Mouse (Mus musculus): ENCODE data around the gene Morf4l1. TPM values are rescaled to one million over a fixed set of nuclear protein-coding genes. Genes with fewer than 3 reads are reported as not detected.

Morf4l1 gene
- polyA plus RNA-seq, 1 experiment from 2014 or later, result 108 TPM

- 0 out of 2 replicates have a peak, but pooled peaks have one; percentile 12 for ATAC-seq (ENCODE audit: insufficient read depth)
- no peaks in the 10 kb centered on the region for H3K9me3 ChIP-seq (replicated peaks)
- H3K36me3 ChIP-seq (replicated peaks), result peaks cover 16% of the 10 kb centered on the region
- H3K4me3 ChIP-seq (replicated peaks), result peak overlapping the region; percentile 79
- H3K27me3 ChIP-seq, result no peaks in the 10 kb centered on the region
- H3K9ac ChIP-seq, result peak overlapping the region; percentile 91
- H3K4me2 ChIP-seq, result peak overlapping the region; percentile 75
- peaks cover 48% of the 10 kb centered on the region for H3K4me1 ChIP-seq (replicated peaks)
- peak overlapping the region; percentile 97 for H3K27ac ChIP-seq (replicated peaks)
- whole genome bisulfite sequencing (ENCODE audit: insufficient replicate concordance), result under 1% methylated on average over 13 of the region's 13 CpGs
Observed at GRCm38 (mm10) chr9:90113151-90113550, 1.4 kb downstream of the Morf4l1 start.

DNA sequence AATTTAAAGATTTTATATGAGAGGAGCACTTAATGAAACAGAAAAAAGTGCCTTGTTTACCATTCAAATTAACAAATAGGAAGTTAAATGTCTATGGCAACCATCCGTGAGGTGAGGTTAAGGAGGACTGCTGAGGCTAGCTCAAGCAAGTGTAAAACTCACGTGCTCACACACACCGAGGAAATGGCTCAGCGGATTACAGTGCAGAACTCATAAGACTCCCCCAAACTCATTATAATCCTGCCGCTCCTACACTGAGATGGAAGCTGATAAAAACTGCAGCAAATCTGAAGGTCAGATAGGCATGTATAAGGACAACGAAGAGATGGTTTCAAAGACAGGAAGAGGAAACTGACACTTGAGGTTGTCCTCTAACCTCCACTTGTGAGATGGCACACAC is 5.2 kb downstream of the Morf4l1 start:
- Histone ChIP-seq H3K4me1 (replicated peaks) (peaks cover 34% of the 10 kb centered on the region), H3K9me3 (replicated peaks) (no peaks in the 10 kb centered on the region), H3K9ac (no peak overlapping the region), H3K27me3 (no peaks in the 10 kb centered on the region), H3K27ac (replicated peaks) (no peak overlapping the region), H3K4me2 (no peak overlapping the region), H3K4me3 (replicated peaks) (no peak overlapping the region), H3K36me3 (replicated peaks) (peaks cover 40% of the 10 kb centered on the region)
- ATAC-seq (ENCODE audit: insufficient read depth), result no peak
- 53% methylated on average over 6 of the region's 6 CpGs for WGBS (ENCODE audit: insufficient replicate concordance)

DNA sequence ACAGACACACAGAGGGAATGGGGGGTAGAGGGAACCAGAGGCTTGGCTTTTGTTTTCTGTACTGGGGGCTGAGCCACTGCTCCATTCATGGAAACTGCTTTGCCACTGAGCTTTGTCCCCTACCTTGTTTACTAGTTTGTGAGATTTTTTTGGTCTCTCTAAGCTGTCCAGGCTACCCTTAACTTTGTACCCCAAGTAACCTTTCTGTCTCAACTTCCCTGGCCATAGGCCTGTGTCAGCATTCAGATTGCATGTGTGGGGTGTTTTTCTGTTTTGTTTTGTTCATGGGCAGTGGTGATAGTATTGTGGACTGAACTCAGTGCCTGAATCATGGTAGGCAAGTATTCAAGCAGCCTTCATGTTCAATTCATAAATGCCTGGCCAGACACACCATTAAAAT is 6.3 kb downstream of the Morf4l1 start:
- H3K27ac ChIP-seq (replicated peaks), result no peak overlapping the region; the same call in 1 of the 2 replicates
- H3K27me3 ChIP-seq, result no peaks in the 10 kb centered on the region
- H3K4me1 ChIP-seq (replicated peaks), result peaks cover 34% of the 10 kb centered on the region
- H3K9me3 ChIP-seq (replicated peaks), result no peaks in the 10 kb centered on the region
- no peak overlapping the region for H3K4me2 ChIP-seq
- no peak overlapping the region for H3K4me3 ChIP-seq (replicated peaks)
- peaks cover 50% of the 10 kb centered on the region for H3K36me3 ChIP-seq (replicated peaks)
- no peak for ATAC-seq (ENCODE audit: insufficient read depth)
- no peak overlapping the region for H3K9ac ChIP-seq

DNA sequence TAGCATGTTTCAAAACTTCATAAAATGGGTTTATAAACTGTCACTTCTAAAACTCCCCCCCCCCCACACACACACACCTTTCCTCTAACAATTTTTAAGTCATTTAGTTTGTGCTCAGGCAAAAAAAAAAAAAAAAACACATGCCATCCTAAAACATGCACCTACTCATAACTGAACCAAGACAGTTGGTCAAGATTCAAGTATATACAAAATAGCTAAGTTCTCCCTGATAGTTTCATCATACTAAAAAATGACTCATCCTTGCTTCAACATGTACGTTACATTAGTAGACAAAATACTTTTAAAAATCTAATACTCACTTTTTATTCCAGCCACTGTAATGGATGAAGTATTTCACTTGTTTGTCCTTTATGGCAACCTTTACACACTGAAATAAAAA is 7.7 kb downstream of the Morf4l1 start:
- no peaks in the 10 kb centered on the region for H3K9me3 ChIP-seq (replicated peaks)
- peaks cover 23% of the 10 kb centered on the region for H3K4me1 ChIP-seq (replicated peaks)
- H3K4me3 ChIP-seq (replicated peaks), result no peak overlapping the region
- H3K4me2 ChIP-seq, result no peak overlapping the region
- no peaks in the 10 kb centered on the region for H3K27me3 ChIP-seq
- ATAC-seq (ENCODE audit: insufficient read depth), result no peak
- H3K27ac ChIP-seq (replicated peaks), result no peak overlapping the region
- H3K9ac ChIP-seq, result no peak overlapping the region
- 82% methylated on average over 1 of the region's 1 CpGs for WGBS (ENCODE audit: insufficient replicate concordance)
- H3K36me3 ChIP-seq (replicated peaks), result peaks cover 62% of the 10 kb centered on the region

GRCm38 (mm10) chr9:90105462-90105861 is 9.1 kb downstream of the Morf4l1 start:
- WGBS (ENCODE audit: insufficient replicate concordance), result 74% methylated on average over 1 of the region's 1 CpGs
- Histone ChIP-seq H3K27me3 (no peaks in the 10 kb centered on the region), H3K27ac (replicated peaks) (no peak overlapping the region), H3K36me3 (replicated peaks) (peaks cover 75% of the 10 kb centered on the region), H3K4me3 (replicated peaks) (no peak overlapping the region), H3K4me2 (no peak overlapping the region), H3K4me1 (replicated peaks) (peaks cover 12% of the 10 kb centered on the region), H3K9ac (no peak overlapping the region), H3K9me3 (replicated peaks) (no peaks in the 10 kb centered on the region)
- no peak for ATAC-seq (ENCODE audit: insufficient read depth)

DNA sequence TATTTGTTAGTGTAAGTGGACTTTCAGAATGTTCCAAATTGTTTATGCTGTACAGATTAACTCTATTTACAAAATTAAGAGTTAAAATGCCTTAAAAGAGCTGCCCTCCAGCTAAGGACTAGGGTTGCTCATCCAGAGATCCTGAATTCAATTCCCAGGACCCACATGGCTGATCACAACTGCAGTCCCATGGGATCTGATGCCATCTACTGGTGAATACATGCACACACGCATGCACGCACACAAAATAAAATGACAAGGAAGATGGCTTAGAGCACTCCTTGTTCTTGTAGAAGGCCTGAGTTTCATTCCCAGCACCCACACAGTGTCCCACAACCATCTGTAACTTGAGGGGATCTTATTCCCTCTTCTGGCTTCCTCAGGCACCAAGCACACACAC is 13.8 kb downstream of the Morf4l1 start:
- 67% methylated on average over 2 of the region's 2 CpGs for WGBS (ENCODE audit: insufficient replicate concordance)
- no peak overlapping the region for H3K9ac ChIP-seq
- no peak overlapping the region for H3K4me2 ChIP-seq
- H3K27me3 ChIP-seq, result no peaks in the 10 kb centered on the region
- H3K9me3 ChIP-seq (replicated peaks), result no peaks in the 10 kb centered on the region
- H3K4me1 ChIP-seq (replicated peaks), result no peaks in the 10 kb centered on the region
- H3K4me3 ChIP-seq (replicated peaks), result no peak overlapping the region
- H3K36me3 ChIP-seq (replicated peaks), result peaks cover 90% of the 10 kb centered on the region
- no peak overlapping the region for H3K27ac ChIP-seq (replicated peaks)
- ATAC-seq (ENCODE audit: insufficient read depth), result 0 out of 2 replicates have a peak, but pooled peaks have one; percentile 25

GRCm38 (mm10) chr9:90098934-90099333 is 15.6 kb downstream of the Morf4l1 start:
- Histone ChIP-seq H3K27me3 (no peaks in the 10 kb centered on the region), H3K4me2 (no peak overlapping the region), H3K36me3 (replicated peaks) (peaks cover 92% of the 10 kb centered on the region), H3K4me1 (replicated peaks) (no peaks in the 10 kb centered on the region), H3K9ac (no peak overlapping the region), H3K27ac (replicated peaks) (no peak overlapping the region), H3K9me3 (replicated peaks) (no peaks in the 10 kb centered on the region), H3K4me3 (replicated peaks) (no peak overlapping the region)
- WGBS (ENCODE audit: insufficient replicate concordance), result 76% methylated on average over 5 of the region's 5 CpGs
- no peak for ATAC-seq (ENCODE audit: insufficient read depth)

- Histone ChIP-seq H3K4me2 (no peak overlapping the region), H3K36me3 (replicated peaks) (peaks cover 64% of the 10 kb centered on the region), H3K4me1 (replicated peaks) (no peaks in the 10 kb centered on the region), H3K4me3 (replicated peaks) (no peak overlapping the region), H3K9ac (no peak overlapping the region), H3K9me3 (replicated peaks) (no peaks in the 10 kb centered on the region), H3K27me3 (no peaks in the 10 kb centered on the region), H3K27ac (replicated peaks) (no peak overlapping the region)
- 83% methylated on average over 6 of the region's 6 CpGs for WGBS (ENCODE audit: insufficient replicate concordance)
- ATAC-seq (ENCODE audit: insufficient read depth), result no peak
Observed at GRCm38 (mm10) chr9:90089339-90090104, 25.1 kb downstream of the Morf4l1 start.

DNA sequence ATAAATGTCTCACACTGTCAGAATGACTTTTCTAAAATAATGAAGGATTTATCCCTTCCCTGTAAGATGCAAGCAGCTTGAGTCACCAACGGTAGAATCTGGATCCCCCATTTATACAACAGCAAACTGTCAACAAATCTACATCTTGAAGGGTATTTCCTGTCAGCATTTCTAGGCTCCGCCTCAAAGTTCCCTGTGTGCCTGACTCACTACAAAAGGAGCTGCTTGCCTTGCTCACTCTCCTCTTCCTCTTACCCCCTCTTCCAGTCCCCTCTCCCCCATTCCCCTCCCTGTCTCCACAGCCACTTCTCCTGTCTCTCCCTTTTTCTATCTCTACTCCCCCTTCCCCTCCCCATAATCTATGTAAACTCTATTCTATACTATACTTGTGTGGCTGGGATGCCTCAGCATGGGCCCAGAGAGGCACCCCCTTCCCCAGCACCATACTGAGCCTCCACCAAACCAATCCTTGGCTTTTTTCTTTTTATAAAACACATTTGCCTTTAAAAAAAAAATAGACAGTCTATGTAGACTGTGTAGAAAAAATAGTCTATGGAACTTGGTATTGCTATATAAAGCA is 26.6 kb downstream of the Morf4l1 start:
- WGBS (ENCODE audit: insufficient replicate concordance), result 69% methylated on average over 2 of the region's 2 CpGs
- H3K27ac ChIP-seq (replicated peaks), result no peak overlapping the region
- H3K9ac ChIP-seq, result no peak overlapping the region
- H3K4me3 ChIP-seq (replicated peaks), result no peak overlapping the region
- no peaks in the 10 kb centered on the region for H3K4me1 ChIP-seq (replicated peaks)
- H3K36me3 ChIP-seq (replicated peaks), result peaks cover 52% of the 10 kb centered on the region
- no peak for ATAC-seq (ENCODE audit: insufficient read depth)
- no peaks in the 10 kb centered on the region for H3K9me3 ChIP-seq (replicated peaks)
- no peaks in the 10 kb centered on the region for H3K27me3 ChIP-seq
- H3K4me2 ChIP-seq, result no peak overlapping the region

DNA sequence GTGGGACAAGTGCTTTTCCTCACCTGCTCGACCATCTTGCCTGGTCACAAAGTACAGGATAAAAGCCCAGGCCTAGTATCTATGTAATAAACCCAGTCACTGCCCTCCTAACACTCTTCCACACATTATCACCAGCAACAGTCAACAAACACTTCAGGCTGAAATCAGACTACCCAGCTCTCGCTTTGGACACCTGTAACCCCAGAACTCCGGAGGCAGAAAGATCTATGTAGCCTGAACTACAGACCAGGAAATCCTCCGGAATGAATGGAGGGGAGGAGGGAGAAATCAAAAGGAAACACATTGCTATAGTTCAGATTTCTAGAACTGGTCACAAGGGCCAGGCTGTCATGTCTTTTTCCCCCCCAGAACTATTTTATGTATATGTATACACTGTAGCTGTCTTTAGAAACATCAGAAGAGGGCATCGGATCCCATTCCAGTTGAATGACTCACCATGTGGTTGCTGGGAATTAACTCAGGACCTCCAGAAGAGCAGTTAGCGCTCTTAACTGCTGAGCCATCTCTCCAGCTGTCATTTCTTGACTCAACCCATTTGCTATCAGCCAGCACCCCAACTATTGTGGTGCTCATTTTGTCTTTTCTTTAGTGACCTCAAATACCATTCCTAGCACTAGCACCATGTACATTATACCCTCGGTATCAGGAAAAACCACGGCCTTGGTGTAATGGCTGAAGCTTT is 29.7 kb downstream of the Morf4l1 start:
- no peak overlapping the region for H3K4me2 ChIP-seq
- H3K27me3 ChIP-seq, result no peaks in the 10 kb centered on the region
- H3K27ac ChIP-seq (replicated peaks), result no peak overlapping the region
- H3K4me1 ChIP-seq (replicated peaks), result no peaks in the 10 kb centered on the region
- H3K36me3 ChIP-seq (replicated peaks), result peaks cover 26% of the 10 kb centered on the region
- H3K9me3 ChIP-seq (replicated peaks), result no peaks in the 10 kb centered on the region
- no peak for ATAC-seq (ENCODE audit: insufficient read depth)
- WGBS (ENCODE audit: insufficient replicate concordance), result 66% methylated on average over 8 of the region's 8 CpGs
- H3K4me3 ChIP-seq (replicated peaks), result no peak overlapping the region
- no peak overlapping the region for H3K9ac ChIP-seq

DNA sequence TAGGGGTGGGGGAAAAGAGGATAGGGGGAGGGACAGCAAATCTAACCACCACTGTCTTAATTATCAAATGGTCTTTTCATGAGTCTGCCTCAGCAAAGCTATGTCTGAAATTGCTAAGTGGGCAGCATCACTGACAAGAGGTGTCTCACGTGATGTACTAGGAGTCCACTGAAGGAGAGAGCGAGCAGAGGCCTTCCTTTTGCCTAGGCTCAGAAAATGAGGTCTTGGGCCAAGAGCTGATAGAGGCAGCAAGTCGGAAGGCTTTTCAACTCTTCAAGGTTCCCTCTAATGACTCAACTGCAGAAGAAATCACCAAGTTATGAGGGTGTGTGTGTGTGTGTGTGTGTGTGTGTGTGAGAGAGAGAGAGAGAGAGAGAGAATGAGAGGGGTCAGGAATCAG is 30.4 kb downstream of the Morf4l1 start:
- ATAC-seq (ENCODE audit: insufficient read depth), result no peak
- 76% methylated on average over 3 of the region's 3 CpGs for WGBS (ENCODE audit: insufficient replicate concordance)
- H3K27me3 ChIP-seq, result no peaks in the 10 kb centered on the region
- no peak overlapping the region for H3K9ac ChIP-seq
- no peaks in the 10 kb centered on the region for H3K4me1 ChIP-seq (replicated peaks)
- H3K4me3 ChIP-seq (replicated peaks), result no peak overlapping the region
- H3K36me3 ChIP-seq (replicated peaks), result peaks cover 19% of the 10 kb centered on the region
- H3K9me3 ChIP-seq (replicated peaks), result no peaks in the 10 kb centered on the region
- no peak overlapping the region for H3K4me2 ChIP-seq
- H3K27ac ChIP-seq (replicated peaks), result no peak overlapping the region

Measured in liver, embryonic 15.5 days (tissue).